Mouse (Mus musculus): Measurements from ENCODE around the gene Fgr. TPM values are rescaled to one million over a fixed set of nuclear protein-coding genes. Genes with fewer than 3 reads are reported as not detected.
A peak's percentile ranks its signal among the peaks of the same experiment; 100 is the strongest.

Fgr gene
- polyA plus RNA-seq, 1 experiment from 2014 or later, result 0.08 TPM

DNA sequence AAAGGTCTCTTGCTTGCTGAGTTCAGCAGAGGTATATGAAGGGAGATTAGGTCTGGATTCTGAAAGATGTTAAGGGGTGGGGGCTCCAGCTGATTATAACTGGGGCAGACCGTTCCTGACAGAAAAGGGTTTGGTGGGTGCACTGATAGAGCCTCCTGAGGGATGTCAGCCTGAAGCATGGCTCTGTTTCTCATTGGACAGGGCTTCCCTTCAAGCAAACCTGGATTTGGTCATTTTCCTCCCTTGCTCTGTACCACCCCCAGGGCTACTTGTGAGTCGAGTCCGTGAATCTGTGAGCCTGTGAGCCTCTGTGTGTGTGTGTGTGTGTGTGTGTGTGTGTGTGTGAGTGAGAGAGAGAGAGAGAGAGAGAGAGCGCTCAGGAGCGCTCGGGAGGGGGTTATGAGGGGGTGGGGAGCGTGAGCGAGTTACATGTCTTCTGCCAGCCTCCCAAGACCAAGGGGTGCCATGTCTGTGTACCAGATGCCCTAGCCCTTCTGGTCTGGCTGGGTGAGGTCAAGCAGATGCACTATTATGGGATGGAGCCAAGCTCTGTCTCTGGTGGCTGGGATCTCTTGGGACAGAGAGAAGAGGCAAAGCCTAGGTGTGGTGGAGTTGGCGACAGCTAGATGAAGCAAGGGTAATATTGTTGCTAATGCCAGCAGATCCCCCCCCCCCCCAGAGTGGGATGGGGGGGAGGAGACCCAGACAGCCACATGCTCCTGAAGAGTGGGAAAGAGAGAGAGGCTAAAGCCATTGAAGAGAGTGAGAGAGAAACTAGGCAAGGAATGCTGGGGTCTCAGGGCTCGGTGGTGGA is 41.2 kb downstream of the Fgr start:
- peak overlapping the region; percentile 100 for H3K9ac ChIP-seq

DNA sequence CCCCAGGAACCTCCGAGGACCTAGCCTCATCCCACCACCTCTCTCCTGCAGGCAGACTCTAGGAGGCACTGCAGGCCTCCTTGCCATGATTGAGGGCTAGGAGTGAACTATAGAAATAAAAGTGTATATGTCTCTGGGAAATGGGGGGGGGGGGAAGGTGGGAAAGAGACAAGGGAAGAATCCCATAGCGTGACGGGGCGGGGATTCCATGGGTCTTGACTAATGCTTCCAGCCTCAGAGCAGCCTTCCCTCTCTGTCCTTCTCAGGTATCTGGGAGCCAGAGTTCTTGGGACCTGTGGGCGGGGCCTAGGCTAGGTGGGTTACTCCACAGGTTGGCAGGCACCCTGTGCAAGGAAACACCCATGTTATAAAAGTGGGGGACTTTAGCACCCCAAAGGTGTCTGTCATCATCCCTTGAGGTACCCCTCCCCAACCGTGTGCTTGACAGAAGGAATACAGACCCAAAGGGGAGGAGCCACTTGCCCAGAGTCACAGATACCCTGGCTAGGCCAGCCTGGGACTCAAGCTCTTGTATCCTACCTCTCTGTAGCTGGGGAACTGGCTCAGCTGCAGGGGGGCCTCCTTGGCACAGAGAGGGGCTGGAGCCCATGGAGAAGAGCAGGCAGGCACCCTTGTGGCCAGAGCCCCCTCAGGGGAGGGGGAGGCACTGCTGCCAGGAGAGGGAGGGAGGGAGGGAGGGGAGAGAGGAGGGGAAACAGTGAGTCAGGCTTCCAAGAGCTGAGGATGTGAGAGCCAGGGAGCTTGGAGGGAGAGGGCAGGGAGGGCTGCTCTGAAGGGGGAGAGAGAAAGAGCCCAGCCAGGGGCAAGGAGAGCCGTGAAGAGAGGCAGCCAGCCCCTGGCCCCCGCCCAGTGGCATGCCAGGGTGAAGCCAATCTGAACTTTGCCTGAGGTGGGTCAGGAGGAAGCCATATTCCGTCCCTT is 42.1 kb downstream of the Fgr start:
- Histone ChIP-seq H3K4me1 (peaks cover 78% of the 10 kb centered on the region), H3K9ac (peak overlapping the region; percentile 6; the same call in 1 of the 2 replicates), H3K27ac (peak overlapping the region; percentile 9; the same call in 1 of the 2 replicates), H3K27me3 (peaks cover 1% of the 10 kb centered on the region), H3K9me3 (replicated peaks) (no peaks in the 10 kb centered on the region), H3K4me2 (replicated peaks) (peak overlapping the region; percentile 99), H3K4me3 (no peak overlapping the region), H3K36me3 (no peaks in the 10 kb centered on the region)
- ATAC-seq (ENCODE audit: low FRiP score), result no peak
- WGBS, result 36% methylated on average over 7 of the region's 9 CpGs

More for the DNA sequence above, 41.2 kb downstream of the Fgr start:
- Histone ChIP-seq H3K27me3 (peaks cover 10% of the 10 kb centered on the region), H3K4me2 (replicated peaks) (peak overlapping the region; percentile 99), H3K27ac (peak overlapping the region; percentile 97), H3K4me3 (peak overlapping the region; percentile 99; the same call in 1 of the 2 replicates), H3K9me3 (replicated peaks) (no peaks in the 10 kb centered on the region), H3K4me1 (peaks cover 77% of the 10 kb centered on the region), H3K36me3 (no peaks in the 10 kb centered on the region)
- ATAC-seq (ENCODE audit: low FRiP score), result no peak
- 20% methylated on average over 10 of the region's 10 CpGs for WGBS

DNA sequence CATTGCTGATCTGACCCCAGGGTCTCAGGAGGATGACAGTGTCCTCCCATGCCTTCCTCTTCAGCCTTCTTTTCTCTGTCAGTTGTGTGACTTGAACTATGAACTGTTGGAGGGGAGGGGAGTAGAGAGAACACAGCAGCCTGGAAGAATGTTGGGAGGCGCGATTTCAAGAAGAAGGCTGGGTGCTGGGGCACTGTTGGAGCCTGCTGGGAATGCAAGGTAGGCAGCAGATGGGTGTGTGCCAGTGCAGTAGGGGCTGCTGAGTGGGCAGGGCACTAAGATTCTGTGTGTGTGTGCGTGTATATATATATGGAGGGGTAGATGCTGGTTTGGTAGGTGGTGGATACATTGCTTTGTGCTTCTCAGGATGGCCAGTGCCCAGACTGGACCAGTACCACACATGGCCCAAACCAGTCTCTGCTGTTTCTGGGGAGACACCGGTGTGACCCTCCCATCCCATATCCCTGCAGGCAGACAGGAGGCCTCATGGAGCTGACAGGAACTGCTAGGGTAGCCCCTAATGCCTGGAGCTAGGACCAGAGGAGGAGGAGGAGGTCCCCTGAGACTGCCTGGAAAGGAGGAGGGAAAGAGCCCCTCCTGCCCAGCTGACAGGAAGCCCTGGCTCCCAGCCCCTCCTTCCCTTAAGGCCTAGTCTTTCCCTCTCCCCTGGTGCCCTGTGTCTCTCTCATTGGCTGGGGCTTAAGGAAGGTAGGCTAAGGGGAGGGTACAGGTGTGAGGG is 43.0 kb downstream of the Fgr start:
- Histone ChIP-seq H3K27ac (peak overlapping the region; percentile 9; the same call in 1 of the 2 replicates), H3K9ac (peak overlapping the region; percentile 48), H3K4me2 (replicated peaks) (peak overlapping the region; percentile 99), H3K36me3 (no peaks in the 10 kb centered on the region), H3K4me3 (no peak overlapping the region), H3K27me3 (no peaks in the 10 kb centered on the region), H3K9me3 (replicated peaks) (no peaks in the 10 kb centered on the region), H3K4me1 (peaks cover 86% of the 10 kb centered on the region)
- WGBS, result 48% methylated on average over 4 of the region's 4 CpGs
- no peak for ATAC-seq (ENCODE audit: low FRiP score)

DNA sequence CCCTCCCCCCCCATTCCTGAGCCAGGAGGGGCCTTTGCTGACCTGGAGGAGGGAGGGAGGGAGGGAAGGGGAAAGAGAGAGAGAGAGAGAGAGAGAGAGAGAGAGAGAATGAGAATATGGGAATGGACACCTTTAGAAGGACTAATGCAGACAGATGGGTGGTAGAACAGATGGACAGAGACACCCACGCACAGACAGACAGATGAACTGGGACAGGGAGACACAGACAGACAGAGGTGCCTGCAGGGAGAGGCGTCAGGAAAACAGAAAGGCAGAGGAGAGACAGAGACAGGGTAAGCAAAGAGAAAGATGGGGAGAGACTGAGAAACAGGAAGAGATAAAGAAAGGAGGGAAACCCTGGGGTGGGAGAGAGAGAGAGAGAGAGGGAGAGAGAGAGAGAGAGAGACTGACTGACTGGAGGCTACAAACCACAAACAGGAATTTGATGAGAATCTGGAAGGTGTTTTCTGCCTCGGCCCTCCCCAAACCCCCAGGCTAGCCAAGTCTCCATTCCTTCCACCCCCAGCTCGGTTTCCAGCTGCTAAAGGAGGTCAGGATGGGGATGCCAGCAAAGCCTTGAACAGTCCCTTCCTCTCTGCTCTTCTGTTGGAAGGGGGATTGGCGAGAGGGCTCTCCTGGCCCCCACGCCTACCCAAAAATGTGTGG is 43.8 kb downstream of the Fgr start:
- peak overlapping the region; percentile 48; the same call in 1 of the 2 replicates for H3K9ac ChIP-seq
- H3K27ac ChIP-seq, result no peak overlapping the region
- WGBS, result 47% methylated on average over 6 of the region's 6 CpGs

DNA sequence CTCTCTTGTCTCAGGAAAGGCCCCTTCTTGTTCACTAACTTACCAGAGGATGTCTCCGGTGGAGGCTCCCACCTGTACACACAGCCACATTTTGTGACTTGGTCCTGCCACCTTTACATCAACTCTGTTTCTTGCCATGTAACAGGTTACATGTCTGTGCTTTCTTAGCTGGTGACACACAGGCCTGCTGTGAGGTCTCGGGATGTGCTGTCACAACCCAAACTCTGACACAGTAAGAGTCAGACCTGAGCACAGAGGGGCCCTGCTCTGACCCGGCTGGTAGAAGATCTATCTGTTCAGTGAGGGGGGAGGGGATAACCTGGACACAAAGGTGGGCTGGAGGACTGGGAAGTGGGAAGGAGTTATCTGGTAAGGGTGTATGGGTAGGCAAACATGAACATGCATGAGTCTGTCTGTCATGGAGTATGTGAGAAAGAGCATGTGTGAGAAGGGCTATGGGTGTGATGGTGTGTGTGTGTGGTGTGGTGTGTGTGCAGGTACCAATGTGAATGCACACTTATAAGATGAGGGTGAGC is 44.4 kb downstream of the Fgr start:
- Histone ChIP-seq H3K4me2 (replicated peaks) (no peak overlapping the region), H3K27me3 (no peaks in the 10 kb centered on the region), H3K4me3 (no peak overlapping the region), H3K4me1 (peaks cover 95% of the 10 kb centered on the region), H3K9me3 (replicated peaks) (no peaks in the 10 kb centered on the region), H3K36me3 (no peaks in the 10 kb centered on the region), H3K27ac (no peak overlapping the region), H3K9ac (no peak overlapping the region)
- no peak for ATAC-seq (ENCODE audit: low FRiP score)
- 73% methylated on average over 3 of the region's 3 CpGs for WGBS

More for the DNA sequence above, 43.8 kb downstream of the Fgr start:
- H3K4me2 ChIP-seq (replicated peaks), result peak overlapping the region; percentile 99; the same call in 1 of the 2 replicates
- H3K4me3 ChIP-seq, result no peak overlapping the region
- H3K27me3 ChIP-seq, result no peaks in the 10 kb centered on the region
- H3K36me3 ChIP-seq, result no peaks in the 10 kb centered on the region
- no peaks in the 10 kb centered on the region for H3K9me3 ChIP-seq (replicated peaks)
- ATAC-seq (ENCODE audit: low FRiP score), result no peak
- peaks cover 95% of the 10 kb centered on the region for H3K4me1 ChIP-seq

DNA sequence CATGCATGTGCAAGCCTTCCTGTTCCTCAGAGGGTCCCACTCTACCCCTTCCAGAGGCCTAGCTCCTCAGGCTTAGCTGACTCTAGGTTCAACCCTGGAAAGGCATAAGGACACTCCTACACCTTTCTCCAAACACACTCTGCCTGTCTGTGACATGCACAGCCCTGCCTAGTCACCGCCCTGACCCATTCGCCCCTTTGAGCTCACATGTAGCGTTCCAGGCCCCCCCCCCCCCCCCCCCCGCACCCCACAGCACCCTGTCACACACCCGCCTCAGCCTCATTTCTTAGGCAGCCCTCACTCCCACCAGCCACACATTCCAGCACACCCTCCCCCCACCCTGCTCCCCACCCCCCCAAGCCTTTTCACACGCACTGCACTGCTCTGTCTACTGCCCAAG is 46.8 kb downstream of the Fgr start:
- no peak overlapping the region for H3K4me3 ChIP-seq
- peaks cover 95% of the 10 kb centered on the region for H3K4me1 ChIP-seq
- no peaks in the 10 kb centered on the region for H3K27me3 ChIP-seq
- H3K4me2 ChIP-seq (replicated peaks), result peak overlapping the region; percentile 46
- H3K27ac ChIP-seq, result peak overlapping the region; percentile 81
- no peaks in the 10 kb centered on the region for H3K36me3 ChIP-seq
- no peaks in the 10 kb centered on the region for H3K9me3 ChIP-seq (replicated peaks)
- no peak for ATAC-seq (ENCODE audit: low FRiP score)
- 27% methylated on average over 4 of the region's 6 CpGs for WGBS
- H3K9ac ChIP-seq, result peak overlapping the region; percentile 24; the same call in 1 of the 2 replicates

DNA sequence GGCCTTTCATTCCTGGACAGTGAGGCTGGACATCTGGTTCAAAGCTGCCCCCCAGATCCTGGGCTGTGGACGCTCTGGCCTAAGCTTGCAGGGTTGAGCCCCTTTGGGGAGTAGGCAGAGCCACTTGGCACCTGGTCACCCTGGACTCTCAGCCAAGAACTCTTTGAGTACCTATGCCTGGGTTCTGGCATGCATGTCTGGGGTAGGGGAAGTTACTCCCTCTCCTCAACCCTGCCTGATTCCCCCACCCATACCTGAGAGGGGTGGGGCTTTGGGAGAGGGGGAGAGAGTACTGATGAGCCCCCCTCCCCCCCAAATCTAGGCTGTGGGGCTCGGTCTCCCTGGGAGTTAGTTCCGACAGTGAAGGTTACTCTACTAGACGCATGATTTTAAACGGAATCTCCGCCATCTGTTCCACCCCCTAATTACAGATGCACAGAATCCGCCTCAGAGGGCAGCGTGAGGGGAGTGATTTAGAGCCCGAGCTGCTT is 47.3 kb downstream of the Fgr start:
- peaks cover 95% of the 10 kb centered on the region for H3K4me1 ChIP-seq
- H3K4me3 ChIP-seq, result 0 out of 2 replicates have a peak overlapping the region, but pooled peaks have one; percentile 15
- no peak for ATAC-seq (ENCODE audit: low FRiP score)
- H3K27ac ChIP-seq, result peak overlapping the region; percentile 81
- no peaks in the 10 kb centered on the region for H3K27me3 ChIP-seq
- peak overlapping the region; percentile 24; the same call in 1 of the 2 replicates for H3K9ac ChIP-seq
- 2% methylated on average over 9 of the region's 9 CpGs for WGBS
- 0 out of 2 replicates have a peak, but pooled peaks cover 2% of the 10 kb centered on the region for H3K36me3 ChIP-seq
- H3K9me3 ChIP-seq (replicated peaks), result no peaks in the 10 kb centered on the region
- peak overlapping the region; percentile 46 for H3K4me2 ChIP-seq (replicated peaks)

DNA sequence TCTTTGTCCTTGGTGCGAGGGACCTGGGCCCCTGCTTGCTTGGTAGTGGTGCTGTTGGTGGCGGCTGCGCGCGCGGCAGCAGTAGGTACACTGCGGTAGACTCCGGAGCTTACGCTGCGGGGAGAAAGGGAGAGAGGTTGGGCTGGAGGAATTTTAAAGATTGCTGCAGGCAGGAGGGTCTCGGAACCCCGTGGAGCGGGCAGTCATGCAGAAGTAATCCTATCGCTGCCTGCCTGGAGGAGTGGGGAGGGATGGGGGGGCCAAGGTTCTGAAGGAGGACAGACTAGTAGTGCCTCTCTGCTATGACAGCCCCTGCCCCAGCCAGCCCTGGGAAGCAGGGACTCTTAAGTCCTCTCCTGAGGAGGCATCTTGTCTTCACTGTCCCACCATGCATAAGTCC is 48.3 kb downstream of the Fgr start:
- Histone ChIP-seq H3K27me3 (no peaks in the 10 kb centered on the region), H3K36me3 (0 out of 2 replicates have a peak, but pooled peaks cover 7% of the 10 kb centered on the region), H3K4me2 (replicated peaks) (peak overlapping the region; percentile 46), H3K9ac (peak overlapping the region; percentile 33), H3K4me3 (peak overlapping the region; percentile 15), H3K9me3 (replicated peaks) (no peaks in the 10 kb centered on the region), H3K4me1 (peaks cover 93% of the 10 kb centered on the region), H3K27ac (peak overlapping the region; percentile 81)
- 0 out of 2 replicates have a peak, but pooled peaks have one; percentile 18 for ATAC-seq (ENCODE audit: low FRiP score)
- 4% methylated on average over 14 of the region's 14 CpGs for WGBS

DNA sequence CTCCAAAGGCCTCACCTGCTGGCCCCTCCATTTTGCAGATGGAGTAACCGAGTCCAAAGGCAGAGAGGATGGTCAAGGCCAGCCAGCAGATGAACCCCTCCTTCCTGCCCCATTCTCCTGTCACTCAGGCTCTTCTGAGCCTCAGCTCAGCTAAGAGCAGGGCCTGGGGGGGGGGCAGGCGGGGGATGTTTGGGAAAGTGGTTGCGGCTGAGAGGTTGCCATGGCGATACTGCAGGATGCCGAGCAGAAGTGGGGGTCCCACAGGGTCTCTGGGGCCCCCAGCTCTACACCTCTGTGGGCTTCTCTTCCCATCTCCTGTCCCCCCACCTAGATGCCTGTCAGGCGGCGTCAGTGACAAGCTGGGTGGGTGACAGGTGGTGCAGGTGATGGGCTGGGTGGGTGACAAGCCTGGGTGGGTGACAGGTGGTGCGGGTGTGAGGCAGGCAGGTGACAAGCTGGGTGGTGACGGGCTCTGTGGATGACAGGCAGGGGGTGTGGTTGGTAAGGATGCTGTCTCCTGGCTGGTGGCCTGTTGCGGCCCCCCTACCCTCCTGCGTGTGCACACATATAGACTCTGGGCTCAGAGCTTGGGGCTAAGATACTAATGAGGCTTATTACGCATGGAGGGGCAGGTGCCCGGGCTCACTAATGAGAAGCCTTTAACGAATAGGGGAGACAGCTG is 49.2 kb downstream of the Fgr start:
- Histone ChIP-seq H3K9me3 (replicated peaks) (no peaks in the 10 kb centered on the region), H3K36me3 (0 out of 2 replicates have a peak, but pooled peaks cover 7% of the 10 kb centered on the region), H3K9ac (peak overlapping the region; percentile 18; the same call in 1 of the 2 replicates), H3K4me1 (peaks cover 84% of the 10 kb centered on the region), H3K27ac (peak overlapping the region; percentile 81), H3K4me3 (no peak overlapping the region), H3K27me3 (no peaks in the 10 kb centered on the region), H3K4me2 (replicated peaks) (peak overlapping the region; percentile 46)
- ATAC-seq (ENCODE audit: low FRiP score), result peak; percentile 24
- 41% methylated on average over 14 of the region's 14 CpGs for WGBS

DNA sequence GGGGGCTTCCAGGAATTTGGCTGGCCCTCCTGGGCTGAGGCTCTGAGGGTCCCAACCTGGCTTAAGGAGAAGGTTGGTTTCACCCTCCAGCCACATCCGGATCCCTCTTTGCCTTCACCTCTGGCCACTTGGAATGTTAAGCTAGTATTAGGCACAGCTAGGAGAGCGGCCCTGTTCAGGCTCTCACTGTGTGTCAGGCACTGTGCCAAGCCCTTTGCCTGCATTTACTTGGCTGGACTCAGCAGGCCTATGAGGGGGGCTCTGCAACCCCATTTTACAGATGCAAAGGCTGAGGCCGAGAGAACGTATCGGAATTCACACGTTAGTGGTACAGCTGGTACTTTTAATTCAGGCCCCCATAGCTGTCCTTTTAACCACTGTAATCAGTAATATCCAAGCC is 49.7 kb downstream of the Fgr start:
- 0 out of 2 replicates have a peak, but pooled peaks have one; percentile 0 for ATAC-seq (ENCODE audit: low FRiP score)
- 79% methylated on average over 6 of the region's 6 CpGs for WGBS
- no peak overlapping the region for H3K4me3 ChIP-seq
- peak overlapping the region; percentile 18; the same call in 1 of the 2 replicates for H3K9ac ChIP-seq
- H3K4me1 ChIP-seq, result peaks cover 80% of the 10 kb centered on the region
- 0 out of 2 replicates have a peak overlapping the region, but pooled peaks have one; percentile 22 for H3K4me2 ChIP-seq (replicated peaks)
- 0 out of 2 replicates have a peak, but pooled peaks cover 7% of the 10 kb centered on the region for H3K36me3 ChIP-seq
- H3K9me3 ChIP-seq (replicated peaks), result no peaks in the 10 kb centered on the region
- no peaks in the 10 kb centered on the region for H3K27me3 ChIP-seq
- peak overlapping the region; percentile 81 for H3K27ac ChIP-seq
